Mouse (Mus musculus): ENCODE results near the gene Rgma. TPM values are rescaled to one million over a fixed set of nuclear protein-coding genes. Genes with fewer than 3 reads are reported as not detected.

Gene Rgma
- polyA plus RNA-seq, 1 experiment = 33.5 TPM

GRCm38 (mm10) chr7:73389419-73389818 lies 14.1 kb downstream of the Rgma start:
- TF ChIP-seq CTCF (IDR thresholded peaks at IDR 0.05; ENCODE audit: borderline replicate concordance, insufficient read depth, low read depth, low read length) = no peak
- no peak overlapping the region for H3K4me3 ChIP-seq (replicated peaks; ENCODE audit: insufficient read depth, low read depth, low read length)
- no peak overlapping the region for H3K27ac ChIP-seq (ENCODE audit: insufficient read depth, low read length)
- no peaks in the 10 kb centered on the region for H3K27me3 ChIP-seq (ENCODE audit: control insufficient read depth, insufficient read depth, low read length)
- peaks cover 3% of the 10 kb centered on the region; the same call in 1 of the 2 replicates for H3K4me1 ChIP-seq (ENCODE audit: control insufficient read depth, insufficient read depth, low read length)
- no peak for DNase-seq
- 64% methylated on average over 9 of the region's 9 CpGs for WGBS

DNA sequence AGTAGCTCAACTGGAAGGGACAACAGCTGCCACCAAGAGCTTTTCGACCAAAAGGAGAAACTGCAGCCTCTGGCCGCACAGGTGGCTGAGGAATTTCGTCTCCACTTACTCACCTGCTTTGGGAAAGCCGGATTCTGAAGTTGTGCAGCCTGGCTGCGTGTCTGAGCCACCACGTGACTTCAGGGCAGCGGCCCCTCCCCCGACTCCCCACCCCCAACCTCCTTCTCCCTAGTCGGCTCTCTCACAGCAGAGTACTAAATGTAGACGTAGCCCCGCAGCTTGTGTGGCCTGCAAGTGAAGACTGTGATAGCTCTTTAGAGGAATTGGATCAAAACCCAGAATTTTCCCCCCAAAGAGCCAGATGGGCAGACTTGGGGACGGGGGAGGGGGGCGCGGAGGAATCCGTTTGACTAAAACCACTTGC lies 14.6 kb downstream of the Rgma start:
- no peak for TF ChIP-seq POLR2A (IDR thresholded peaks at IDR 0.05; ENCODE audit: borderline replicate concordance, insufficient read depth, low read length)
- no peak for TF ChIP-seq CTCF (IDR thresholded peaks at IDR 0.05; ENCODE audit: borderline replicate concordance, insufficient read depth, low read depth, low read length)
- 33% methylated on average over 15 of the region's 15 CpGs for WGBS
- peaks cover 3% of the 10 kb centered on the region; the same call in 1 of the 2 replicates for H3K4me1 ChIP-seq (ENCODE audit: control insufficient read depth, insufficient read depth, low read length)
- DNase-seq = no peak
- H3K27ac ChIP-seq (ENCODE audit: insufficient read depth, low read length) = no peak overlapping the region
- H3K27me3 ChIP-seq (ENCODE audit: control insufficient read depth, insufficient read depth, low read length) = no peaks in the 10 kb centered on the region
- H3K4me3 ChIP-seq (replicated peaks; ENCODE audit: insufficient read depth, low read depth, low read length) = no peak overlapping the region

- TF ChIP-seq CTCF (IDR thresholded peaks at IDR 0.05; ENCODE audit: borderline replicate concordance, insufficient read depth, low read depth, low read length) (no peak), POLR2A (IDR thresholded peaks at IDR 0.05; ENCODE audit: borderline replicate concordance, insufficient read depth, low read length) (no peak)
Measured at GRCm38 (mm10) chr7:73390426-73391001, 15.2 kb downstream of the Rgma start.

DNA sequence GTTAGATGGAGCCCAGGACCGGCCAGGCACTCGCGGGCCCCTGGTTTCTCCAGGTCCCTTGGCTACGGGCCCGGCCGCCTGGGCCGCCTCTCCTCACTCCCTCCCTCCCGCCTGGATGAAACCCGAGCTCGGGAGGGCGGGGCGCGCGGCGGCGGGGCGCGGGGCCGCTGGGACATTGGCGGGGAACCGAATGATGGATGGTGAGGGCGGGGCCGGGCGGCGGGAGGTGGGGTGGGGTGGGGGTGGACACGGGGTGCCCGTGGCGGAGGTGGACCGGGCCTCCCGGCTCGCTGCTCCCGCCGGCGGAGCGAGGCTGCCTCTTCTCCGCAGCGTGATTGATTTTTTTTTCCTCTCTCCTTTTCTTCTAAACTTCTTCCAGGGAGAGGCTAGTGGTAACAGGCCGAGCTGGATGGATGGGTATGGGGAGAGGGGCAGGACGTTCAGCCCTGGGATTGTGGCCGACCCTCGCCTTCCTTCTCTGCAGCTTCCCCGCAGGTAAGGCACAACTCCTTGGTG lies 15.8 kb downstream of the Rgma start:
- H3K4me3 ChIP-seq (replicated peaks; ENCODE audit: insufficient read depth, low read depth, low read length) = peak overlapping the region; percentile 68
- under 1% methylated on average over 42 of the region's 42 CpGs for WGBS
- DNase-seq = peak; percentile 80 to 82
- H3K4me1 ChIP-seq (ENCODE audit: control insufficient read depth, insufficient read depth, low read length) = peaks cover 3% of the 10 kb centered on the region; the same call in 1 of the 2 replicates
- no peaks in the 10 kb centered on the region for H3K27me3 ChIP-seq (ENCODE audit: control insufficient read depth, insufficient read depth, low read length)
- no peak for TF ChIP-seq CTCF (IDR thresholded peaks at IDR 0.05; ENCODE audit: borderline replicate concordance, insufficient read depth, low read depth, low read length)
- peak overlapping the region; percentile 9; the same call in 1 of the 2 replicates for H3K27ac ChIP-seq (ENCODE audit: insufficient read depth, low read length)

More at GRCm38 (mm10) chr7:73390426-73391001, 15.2 kb downstream of the Rgma start:
- no peak for DNase-seq
- Histone ChIP-seq H3K4me3 (replicated peaks; ENCODE audit: insufficient read depth, low read depth, low read length) (peak overlapping the region; percentile 68), H3K27me3 (ENCODE audit: control insufficient read depth, insufficient read depth, low read length) (no peaks in the 10 kb centered on the region), H3K27ac (ENCODE audit: insufficient read depth, low read length) (no peak overlapping the region), H3K4me1 (ENCODE audit: control insufficient read depth, insufficient read depth, low read length) (peaks cover 3% of the 10 kb centered on the region; the same call in 1 of the 2 replicates)
- WGBS = 24% methylated on average over 18 of the region's 18 CpGs

DNA sequence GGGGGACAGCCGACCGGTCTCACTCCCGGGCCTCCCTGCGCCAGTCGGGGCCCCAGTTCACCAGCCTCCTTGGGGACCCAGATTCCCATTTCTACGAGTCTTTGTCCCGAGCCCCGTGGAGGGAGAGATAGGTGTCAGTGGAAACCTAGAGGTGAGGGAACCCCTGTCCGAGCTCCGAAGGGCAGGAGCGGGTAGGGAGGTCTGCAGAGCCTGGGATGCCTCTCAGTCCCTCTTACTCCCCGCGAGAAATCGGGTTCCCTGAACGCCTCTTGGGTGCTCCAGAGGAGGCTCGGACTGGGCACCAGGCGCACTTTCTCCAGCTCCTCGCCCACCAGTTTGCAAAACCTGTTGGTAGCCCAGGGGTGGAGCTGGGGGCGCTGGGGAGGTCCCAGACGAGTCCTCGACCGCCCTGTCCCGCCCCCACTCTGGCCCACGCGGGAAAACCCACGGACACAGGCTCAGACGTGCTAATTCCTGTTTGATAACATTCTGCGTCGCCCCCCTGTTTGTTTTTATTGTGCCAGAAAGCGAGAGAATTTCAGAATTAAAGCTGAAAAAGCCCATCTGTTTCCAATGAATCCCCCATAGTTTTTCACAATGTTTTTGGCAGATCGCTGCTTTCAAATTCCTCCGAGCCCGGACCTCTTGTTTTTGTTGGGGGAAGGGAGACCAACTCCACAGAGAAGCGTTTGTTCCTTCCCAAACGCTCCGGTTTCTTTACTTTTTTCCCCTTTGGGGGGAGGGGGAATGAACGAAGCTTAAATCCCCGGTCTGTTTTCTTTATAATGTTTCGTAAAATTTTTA lies 16.4 kb downstream of the Rgma start:
- Histone ChIP-seq H3K4me1 (ENCODE audit: control insufficient read depth, insufficient read depth, low read length) (peaks cover 3% of the 10 kb centered on the region; the same call in 1 of the 2 replicates), H3K27ac (ENCODE audit: insufficient read depth, low read length) (peak overlapping the region; percentile 9; the same call in 1 of the 2 replicates), H3K27me3 (ENCODE audit: control insufficient read depth, insufficient read depth, low read length) (no peaks in the 10 kb centered on the region), H3K4me3 (replicated peaks; ENCODE audit: insufficient read depth, low read depth, low read length) (peak overlapping the region; percentile 68)
- DNase-seq = peak in 1 of 2 experiments; percentile 27
- WGBS = 16% methylated on average over 39 of the region's 39 CpGs
- no peak for TF ChIP-seq CTCF (IDR thresholded peaks at IDR 0.05; ENCODE audit: borderline replicate concordance, insufficient read depth, low read depth, low read length)
- TF ChIP-seq POLR2A (IDR thresholded peaks at IDR 0.05; ENCODE audit: borderline replicate concordance, insufficient read depth, low read length) = no peak

DNA sequence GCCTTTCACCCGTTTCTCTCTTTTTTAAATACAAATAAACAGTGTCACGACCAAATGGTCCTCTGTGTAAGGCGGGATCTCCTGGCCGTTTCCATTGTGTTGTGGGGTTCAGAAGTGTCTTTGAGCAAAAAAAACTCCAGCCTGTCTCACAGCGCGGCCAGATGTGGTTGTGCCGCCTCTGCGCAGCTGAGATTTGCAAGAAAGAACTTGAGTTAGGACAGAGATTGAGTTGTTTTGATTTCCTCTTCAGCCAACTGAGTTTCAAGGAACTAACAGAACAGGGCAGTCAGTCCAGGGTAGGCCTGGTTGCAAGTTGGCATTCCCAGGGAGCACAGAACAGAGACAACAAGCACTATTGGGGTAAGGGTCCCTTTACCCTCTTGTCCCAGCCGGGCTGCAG lies 17.1 kb downstream of the Rgma start:
- Histone ChIP-seq H3K27me3 (ENCODE audit: control insufficient read depth, insufficient read depth, low read length) (no peaks in the 10 kb centered on the region), H3K4me3 (replicated peaks; ENCODE audit: insufficient read depth, low read depth, low read length) (peak overlapping the region; percentile 42), H3K4me1 (ENCODE audit: control insufficient read depth, insufficient read depth, low read length) (peaks cover 3% of the 10 kb centered on the region; the same call in 1 of the 2 replicates), H3K27ac (ENCODE audit: insufficient read depth, low read length) (no peak overlapping the region; the same call in 1 of the 2 replicates)
- TF ChIP-seq POLR2A (IDR thresholded peaks at IDR 0.05; ENCODE audit: borderline replicate concordance, insufficient read depth, low read length) (no peak), CTCF (IDR thresholded peaks at IDR 0.05; ENCODE audit: borderline replicate concordance, insufficient read depth, low read depth, low read length) (no peak)
- DNase-seq = no peak
- 75% methylated on average over 9 of the region's 9 CpGs for WGBS

GRCm38 (mm10) chr7:73393307-73394012 lies 18.2 kb downstream of the Rgma start:
- 75% methylated on average over 9 of the region's 9 CpGs for WGBS
- TF ChIP-seq POLR2A (IDR thresholded peaks at IDR 0.05; ENCODE audit: borderline replicate concordance, insufficient read depth, low read length) (no peak), CTCF (IDR thresholded peaks at IDR 0.05; ENCODE audit: borderline replicate concordance, insufficient read depth, low read depth, low read length) (no peak)
- Histone ChIP-seq H3K4me1 (ENCODE audit: control insufficient read depth, insufficient read depth, low read length) (peaks cover 3% of the 10 kb centered on the region; the same call in 1 of the 2 replicates), H3K4me3 (replicated peaks; ENCODE audit: insufficient read depth, low read depth, low read length) (no peak overlapping the region), H3K27ac (ENCODE audit: insufficient read depth, low read length) (no peak overlapping the region), H3K27me3 (ENCODE audit: control insufficient read depth, insufficient read depth, low read length) (no peaks in the 10 kb centered on the region)
- DNase-seq = no peak

All from cerebellum, adult 2 months (tissue).